Mouse (Mus musculus) spleen, adult 12 weeks (tissue): ENCODE data around the gene Zfp207.
A peak's percentile ranks its signal among the peaks of the same experiment; 100 is the strongest.
"Not testable (repeated sequence)": the region's sequence is repeated elsewhere in the genome, so short reads cannot be mapped to it uniquely, and the experiment has no call there.

Experiments
- DNase-seq: peaks from one replicate; pipeline ENCODE4 v3.0.0; 2022; ENCODE audit warnings: low spot score

The Zfp207 gene

DNA sequence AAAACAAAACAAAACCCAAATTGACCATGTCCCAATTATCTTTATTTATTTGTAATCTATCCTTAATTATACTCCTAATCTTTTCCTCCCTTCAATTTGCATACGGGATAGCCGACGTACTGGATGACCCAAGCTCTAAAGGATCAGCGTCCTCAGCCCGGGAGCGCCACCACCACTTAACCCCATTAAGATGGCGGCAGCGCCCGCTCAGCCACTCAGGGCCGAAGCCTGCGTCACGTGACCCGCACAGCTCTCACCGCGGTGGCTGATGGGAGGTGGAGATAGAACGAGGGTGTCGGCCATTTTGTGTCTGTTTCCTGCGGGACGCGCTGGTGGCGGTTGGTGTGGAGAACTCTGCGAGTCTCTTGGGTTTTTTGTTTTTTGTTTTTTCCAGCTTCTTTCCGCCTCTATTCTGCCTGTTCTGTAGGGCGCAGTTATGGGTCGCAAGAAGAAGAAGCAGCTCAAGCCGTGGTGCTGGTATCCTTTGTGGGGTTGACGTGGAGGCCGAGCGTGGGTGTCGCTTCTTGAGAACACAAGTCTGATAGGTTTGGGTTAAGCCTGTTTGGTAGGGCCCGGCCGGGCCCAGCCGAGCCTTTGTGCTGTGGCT, at the start of gene Zfp207:
Gene Zfp207, plus strand, starts transcription at position 261 of the 607 bp plus-strand sequence.
- peak; percentile 94 for DNase-seq

DNA sequence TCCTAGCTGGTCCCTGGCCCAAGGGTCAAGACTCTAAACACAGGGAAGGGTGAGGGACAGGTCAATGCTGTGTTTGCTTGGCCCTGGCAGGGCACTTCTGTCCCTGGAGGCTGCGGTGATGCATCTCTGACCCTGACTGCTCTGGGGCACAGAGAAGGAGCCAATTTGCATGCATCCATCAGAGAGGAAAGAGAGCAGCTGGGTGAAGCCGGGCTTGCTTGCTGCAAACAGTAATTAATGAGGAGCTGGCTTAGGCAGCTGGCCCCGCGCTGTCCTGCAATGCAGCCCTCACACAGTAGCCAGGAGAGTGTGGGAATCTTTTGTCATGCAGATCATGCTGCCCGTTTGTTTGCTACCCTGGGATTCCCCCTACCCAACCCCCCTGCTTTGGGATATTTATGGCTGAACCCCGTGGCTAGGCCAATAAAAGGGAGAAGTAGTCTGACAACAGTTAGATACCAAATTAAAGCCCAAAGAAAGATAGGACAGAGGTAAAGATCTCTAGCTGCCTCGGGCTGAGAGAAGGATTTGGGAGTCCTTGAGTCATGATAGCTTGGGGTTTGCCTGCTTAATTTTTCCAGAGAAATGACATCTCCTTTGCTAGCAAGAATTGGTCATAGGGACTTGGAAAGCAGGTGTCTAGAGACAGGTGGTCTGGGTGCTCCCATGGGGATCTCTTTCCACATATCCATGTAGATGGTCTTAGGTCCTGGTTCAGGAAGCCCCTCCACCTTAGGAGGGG, 47.3 kb upstream of the Zfp207 start:
- DNase-seq = no peak

DNA sequence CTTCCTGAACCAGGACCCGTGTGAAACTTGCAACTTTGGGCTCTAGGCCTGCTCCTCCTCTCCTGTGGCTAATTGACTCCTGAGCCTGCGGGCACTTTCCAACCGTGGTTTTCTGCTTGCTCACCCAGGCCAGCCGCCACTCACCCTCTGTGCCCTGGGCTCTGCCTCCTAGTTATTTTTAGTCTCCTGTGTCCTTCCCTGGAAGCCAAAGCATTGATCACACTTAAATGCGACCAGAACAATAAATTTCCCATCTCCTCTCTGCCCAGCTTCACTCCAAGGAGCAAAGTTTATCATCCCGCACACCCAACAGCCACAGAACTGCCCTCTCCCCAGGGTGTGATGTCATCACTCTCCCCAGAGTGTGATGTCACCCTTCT, 46.7 kb upstream of the Zfp207 start:
- no peak for DNase-seq

DNA sequence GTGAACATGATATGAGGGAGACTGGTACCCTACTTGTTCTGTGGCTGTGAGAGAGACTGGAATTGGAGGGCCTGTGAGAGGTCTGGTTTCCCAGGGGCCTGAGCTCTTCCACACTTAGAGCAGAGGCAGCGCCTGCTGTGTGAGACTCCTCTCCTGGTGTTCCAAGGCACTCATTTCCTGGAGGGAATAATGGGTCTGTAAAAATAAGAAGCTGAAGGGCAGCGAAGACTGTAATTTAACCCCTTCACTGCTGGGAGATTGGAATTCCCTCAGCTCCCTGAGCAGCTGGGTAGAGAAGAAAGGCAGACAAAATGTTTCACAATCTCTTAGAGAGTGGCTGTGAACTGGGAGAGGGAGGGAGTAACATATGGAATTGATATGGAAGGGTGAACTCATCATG, 40.6 kb upstream of the Zfp207 start:
- no peak for DNase-seq

DNA sequence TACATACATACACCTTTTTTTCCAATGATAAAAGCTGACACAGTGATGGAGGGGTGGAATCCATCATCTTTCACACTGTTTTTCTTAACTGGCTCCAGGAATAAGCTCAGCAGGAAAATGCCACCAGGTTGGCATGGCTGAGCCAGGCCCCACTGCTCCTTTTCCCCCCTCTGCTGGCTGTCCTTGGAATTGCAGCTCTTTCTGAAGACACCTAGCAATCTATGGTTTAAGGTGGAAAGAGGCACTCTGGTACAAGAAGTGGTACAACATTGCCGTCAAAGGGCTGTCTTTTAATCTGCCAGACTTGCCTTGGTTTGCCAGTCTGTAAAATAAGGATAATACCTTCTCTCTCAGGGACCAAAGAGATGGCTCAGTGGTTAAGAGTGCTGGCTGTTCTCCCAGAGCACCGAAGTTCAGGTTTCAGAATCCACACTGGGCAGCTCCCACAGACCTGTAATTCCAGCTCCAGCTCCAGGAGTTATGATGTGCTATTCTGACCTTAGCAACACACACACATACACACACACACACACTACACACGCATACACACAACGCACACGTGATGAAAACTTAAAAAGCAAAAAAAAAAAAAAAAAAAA, 31.1 kb upstream of the Zfp207 start:
- DNase-seq = peak; percentile 67

DNA sequence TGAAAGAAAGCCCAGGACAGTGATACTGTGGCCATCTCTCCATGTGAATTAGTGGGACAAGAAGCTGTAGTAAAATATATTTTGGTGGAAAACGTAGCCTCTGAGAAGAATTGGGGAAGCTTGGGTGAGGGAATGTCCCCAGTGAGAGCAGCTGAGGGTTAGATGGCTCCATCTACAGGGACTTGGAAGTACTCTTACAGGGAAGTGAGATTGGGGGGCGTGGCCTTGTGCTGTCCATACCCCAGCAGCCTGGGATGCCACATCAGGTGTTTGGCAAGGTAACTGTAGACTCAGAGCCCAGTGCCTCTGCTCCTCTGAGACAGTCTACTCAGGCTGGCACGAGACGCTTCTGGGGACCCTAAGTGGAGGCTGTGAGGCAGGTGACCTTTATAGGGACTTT, 28.2 kb upstream of the Zfp207 start:
- no peak for DNase-seq

DNA sequence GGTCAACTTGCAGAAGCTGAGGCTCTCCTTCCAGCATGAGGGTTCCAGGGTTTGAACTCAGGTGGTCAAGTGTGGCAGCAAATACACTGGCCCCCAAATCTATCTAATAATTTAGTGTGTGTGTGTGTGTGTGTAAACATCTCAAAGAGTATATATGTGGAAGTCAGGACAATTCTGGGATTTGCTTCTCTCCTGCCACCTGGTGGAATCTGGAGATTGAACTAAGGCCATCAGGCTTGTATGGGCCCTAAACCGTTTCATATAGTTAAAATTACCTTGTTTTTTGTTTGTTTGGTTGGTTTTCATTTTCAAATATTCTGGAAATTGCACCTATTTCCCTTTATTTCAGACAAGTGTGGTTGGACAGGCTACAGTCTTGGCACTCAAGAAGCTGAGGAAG, 14.1 kb upstream of the Zfp207 start:
- no peak for DNase-seq

DNA sequence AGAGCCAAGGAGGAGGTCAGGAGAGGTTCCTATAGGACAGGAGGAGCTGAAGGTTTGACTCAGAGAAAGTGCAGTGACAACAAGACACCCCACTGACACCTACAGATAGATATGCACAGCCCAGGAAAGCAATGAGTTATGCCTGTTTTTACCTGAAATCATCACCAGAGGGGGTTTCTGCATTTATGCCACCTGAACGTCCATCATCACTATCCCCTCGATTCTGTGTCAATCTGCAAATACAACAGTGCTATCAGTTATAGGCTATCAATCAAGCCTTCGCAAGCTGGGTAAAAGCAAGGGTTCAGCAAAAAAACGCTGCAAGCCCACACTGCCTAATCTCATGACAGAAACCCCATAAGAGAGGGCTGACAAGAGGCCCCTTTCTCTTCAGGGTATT, 6.4 kb upstream of the Zfp207 start:
- DNase-seq = no peak

DNA sequence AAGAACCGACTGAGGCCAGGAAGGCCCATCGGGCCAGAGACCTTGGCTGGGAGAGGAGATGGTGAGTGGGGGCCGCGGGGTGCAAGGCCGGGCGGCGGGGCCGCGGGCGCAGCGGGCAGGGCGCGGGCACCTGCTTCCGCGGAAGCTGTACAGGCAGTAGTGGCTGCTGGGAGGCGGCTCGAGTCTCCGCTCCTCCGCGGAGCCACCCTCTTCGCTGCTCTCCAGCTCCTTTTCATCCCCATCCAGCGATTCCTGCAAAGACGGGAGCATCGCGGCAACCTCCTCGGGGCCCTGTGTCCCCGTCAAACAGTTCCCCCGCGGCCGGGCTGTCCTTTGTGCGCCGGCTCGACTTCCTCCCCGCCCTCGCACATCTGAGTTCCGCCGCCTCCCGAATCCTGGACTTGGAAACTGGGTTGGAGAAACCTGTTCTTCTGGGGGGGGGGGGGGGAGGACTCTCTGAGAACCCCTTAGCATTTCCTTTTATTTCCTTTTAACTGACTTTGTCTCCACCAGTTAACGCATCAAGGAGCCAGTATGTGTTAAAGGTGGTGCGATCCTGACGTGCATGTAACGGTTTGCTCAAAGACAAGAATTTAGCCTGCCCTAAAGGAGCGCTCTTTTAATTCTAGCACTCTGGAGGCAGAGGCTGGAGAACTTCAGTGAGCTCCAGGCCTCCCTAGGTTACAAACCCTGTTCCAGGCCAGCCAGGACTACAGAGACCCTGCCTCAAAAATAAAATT, 5.2 kb upstream of the Zfp207 start, which contains the start of gene 5730455P16Rik:
Gene 5730455P16Rik, minus strand, starts transcription at position 323 of the 740 bp plus-strand sequence.
- peak; percentile 63 for DNase-seq

DNA sequence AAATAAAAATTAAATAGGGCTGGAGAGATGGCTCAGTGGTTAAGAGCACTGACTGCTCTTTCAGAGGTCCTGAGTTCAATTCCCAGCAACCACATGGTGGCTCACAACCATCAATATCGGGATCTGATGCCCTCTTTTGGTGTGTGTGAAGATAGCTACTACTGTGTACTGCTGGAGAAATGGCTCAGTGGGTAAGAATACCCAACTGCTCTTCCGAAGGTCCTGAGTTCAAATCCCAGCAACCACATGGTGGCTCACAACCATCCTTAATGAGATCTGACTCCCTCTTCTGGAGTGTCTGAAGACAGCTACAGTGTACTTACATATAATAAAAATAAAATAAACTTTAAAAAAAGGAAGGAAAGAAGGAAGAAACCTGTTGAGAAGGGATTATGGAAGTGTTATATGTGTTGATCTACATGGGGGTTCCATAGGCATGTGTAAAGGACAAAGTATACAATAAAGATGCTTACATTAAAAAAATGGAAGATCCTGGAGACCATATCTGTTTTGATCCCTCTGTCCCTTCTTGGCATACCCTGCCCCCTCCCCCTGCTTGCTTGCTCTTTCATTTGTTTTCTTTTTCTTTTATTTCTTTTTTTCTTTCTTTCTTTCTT, 4.5 kb upstream of the Zfp207 start:
- DNase-seq = not testable (repeated sequence)

DNA sequence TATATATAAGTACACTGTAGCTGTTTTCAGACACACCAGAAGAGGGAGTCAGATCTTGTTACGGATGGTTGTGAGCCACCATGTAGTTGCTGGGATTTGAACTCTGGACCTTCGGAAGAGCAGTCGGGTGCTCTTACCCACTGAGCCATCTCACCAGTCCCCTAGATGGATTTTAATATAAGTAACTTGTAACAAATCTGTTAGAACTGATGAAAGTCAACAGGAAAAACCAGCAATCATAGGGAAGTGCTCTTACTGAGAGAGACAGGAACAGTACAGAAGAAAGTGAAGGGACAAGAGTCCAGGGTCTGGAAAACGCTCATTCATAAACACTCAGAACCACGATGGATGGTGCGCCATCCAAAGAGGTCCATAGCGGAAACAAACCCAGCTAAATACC, 3.9 kb upstream of the Zfp207 start:
- not testable (repeated sequence) for DNase-seq

DNA sequence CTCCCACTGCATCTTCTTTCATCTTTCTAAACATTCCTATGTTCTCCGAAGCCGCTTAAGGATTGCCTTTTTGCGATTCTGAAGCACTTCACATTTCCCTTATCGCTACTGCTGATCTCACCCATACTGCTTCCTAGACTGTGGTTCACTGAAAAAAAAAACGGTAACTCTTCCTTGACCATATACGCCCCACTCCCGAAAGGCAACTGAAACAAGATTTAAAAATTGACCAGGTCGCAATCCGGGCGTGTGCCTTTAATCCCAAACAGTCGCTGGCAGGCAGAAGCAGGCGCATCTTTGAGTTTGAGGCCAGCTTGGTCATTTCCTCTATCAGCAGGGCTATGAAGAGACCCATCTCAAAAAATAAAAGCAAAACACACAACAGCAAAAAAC, 457 bp upstream of the Zfp207 start:
- peak; percentile 37 for DNase-seq

DNA sequence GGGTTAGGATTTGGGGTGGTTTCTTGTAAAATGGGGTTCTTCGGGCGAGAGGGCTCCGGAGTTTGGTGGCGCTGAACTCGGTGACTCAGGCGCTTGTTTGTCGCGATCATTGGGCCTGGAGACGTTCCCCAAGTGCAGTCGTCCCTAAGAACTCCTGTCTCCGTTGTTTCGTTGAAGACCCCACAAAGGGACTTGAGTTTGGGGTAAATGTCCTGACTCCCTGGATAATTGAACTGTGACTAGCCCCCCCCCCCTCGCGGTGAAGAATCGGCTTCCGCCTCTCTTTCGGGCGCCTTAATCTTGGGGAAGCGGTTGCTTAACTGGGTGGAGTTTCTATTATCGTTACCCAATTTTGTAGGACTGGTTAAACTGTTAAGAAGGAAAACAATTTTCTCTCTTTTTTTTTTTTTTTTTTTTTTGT, 557 bp downstream of the Zfp207 start:
- DNase-seq = no peak

DNA sequence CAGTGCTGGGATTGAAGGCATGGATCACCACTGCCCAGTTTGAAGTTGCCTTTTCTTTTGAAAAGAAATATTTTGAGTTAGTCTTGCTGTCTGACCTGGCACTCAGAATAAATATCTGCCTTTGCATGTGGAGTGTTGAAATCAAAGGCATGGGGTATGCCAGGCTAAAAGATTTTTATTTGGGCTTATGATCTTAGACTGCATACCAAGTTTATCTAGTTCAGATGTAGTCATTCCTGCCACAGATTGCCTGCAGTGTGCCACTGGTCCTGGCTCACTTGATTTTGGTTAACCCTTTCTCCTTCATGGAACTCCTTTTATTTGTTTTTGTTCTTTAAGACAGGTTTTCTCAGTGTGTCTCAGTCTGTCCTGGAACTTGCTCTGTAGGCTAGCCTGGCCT, 1.4 kb downstream of the Zfp207 start:
- DNase-seq = no peak

DNA sequence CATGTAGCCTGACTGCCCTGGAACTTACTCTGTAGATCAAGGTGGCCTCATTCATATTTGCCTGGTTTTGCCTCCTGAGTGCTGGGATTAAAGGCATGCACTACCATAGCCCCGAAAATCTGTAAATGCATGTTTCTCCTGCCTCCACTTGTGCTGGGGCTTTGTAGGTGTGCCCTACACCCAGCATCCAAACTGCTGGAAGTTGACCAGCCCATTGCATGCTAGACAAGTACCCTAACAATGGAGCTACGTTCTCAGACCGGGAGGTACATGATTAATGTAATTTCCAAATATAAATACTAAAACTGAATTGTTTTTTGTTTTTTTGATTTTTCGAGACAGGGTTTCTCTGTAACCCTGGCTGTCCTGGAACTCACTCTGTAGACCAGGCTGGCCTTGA, 2.0 kb downstream of the Zfp207 start:
- DNase-seq = no peak

DNA sequence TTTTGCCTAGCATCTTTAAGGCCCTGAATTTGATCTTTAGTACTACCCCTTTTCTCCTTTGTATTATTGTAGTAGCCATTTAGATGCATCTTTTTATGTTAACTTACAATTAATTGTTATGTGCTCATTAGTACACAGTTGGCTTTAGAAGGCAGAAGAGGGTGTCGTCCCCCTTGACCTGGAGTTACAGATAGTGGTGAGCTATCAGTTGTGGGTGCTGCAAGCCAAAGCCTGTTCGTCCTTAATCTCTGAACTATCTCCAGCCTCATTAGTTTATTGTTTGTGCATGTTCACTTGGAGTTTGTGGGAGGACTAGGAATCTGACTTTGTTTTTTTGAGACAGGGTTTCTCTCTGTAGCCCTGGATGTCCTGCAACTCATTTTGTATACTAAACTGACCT, 3.7 kb downstream of the Zfp207 start:
- DNase-seq = no peak

DNA sequence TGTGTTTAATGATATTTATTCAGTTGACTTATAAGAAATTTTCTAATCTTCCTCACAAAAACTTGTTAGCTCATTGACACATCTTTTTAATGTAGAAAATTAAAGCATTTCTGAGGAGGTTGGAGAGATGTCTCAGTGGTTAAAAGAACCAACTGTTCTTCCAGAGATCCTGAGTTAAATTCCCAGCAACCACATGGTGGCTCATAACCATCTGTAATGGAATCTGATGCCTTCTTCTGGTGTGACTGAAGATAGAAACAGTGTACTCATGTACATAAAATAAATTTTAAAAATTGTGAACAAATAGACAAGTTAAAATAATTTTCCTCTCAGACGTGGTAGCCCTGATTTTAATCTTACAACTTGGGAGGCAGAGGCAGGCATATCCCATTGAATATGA, 6.8 kb downstream of the Zfp207 start:
- no peak for DNase-seq

DNA sequence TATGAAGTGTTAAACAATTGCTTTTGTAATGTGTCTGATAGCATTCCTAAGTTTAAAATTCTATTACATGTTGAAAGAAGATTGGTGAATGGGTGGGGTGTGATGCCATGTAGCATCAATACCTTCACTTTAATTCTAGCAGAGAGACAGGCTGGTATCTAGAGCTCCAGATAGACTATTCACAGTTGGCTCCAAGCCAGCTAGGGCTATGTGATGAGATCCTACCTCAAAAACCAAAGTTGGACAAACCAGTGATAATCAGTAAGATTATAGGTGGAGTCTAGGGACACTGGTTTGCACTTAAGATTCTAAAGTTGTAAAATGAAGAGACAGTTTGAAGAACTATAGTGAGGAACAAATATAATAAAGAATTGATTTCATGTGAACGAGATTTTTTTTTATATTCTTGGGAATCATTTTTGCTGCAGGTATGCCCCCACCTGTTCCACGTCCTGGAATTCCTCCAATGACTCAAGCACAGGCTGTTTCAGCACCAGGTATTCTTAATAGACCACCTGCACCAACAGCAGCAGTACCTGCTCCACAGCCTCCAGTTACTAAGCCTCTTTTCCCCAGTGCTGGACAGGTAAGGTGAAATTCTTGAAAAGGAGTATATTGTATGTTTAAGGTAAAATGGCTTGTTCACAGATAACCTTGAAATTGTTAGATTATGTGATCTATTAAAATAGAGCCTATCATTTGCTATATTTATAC, 8.5 kb downstream of the Zfp207 start:
- DNase-seq = no peak

DNA sequence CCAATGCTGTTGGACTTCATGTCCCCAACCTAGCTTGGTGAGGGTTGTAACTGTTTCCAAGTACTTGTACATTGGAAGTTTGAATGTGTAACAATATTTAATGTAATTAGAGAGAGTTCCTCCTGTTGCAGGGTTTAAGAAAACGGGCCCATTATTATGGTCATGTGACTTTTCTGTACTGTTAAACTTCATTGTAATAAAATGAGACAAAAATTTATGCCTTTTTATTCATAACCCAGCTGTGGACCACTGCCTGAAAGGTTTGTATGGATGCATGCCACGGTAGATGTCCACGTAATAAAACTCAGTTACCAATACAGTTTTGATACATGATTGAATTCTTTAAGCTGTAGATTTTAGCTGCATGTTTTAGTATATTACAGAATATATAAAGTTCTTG, 12.9 kb downstream of the Zfp207 start:
- DNase-seq = no peak

DNA sequence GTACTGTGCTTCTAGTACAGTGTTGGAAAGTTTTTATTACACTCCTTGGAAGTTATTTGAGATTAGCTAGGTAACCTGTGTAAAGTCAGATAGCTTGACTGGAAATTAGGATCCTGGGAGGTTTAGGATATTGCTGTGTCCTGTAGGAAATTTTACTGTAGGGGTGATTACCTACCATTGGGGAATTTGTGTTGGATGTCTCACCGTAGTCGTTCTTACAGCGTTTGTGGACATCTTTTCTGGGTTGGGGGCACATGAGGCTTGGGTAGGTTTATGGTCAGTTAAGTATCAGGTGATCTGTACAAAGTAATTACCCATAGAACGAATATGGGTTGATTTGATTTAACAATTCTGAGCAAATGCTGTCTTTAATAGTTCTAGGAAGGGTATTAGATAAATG, 13.5 kb downstream of the Zfp207 start:
- DNase-seq = no peak

DNA sequence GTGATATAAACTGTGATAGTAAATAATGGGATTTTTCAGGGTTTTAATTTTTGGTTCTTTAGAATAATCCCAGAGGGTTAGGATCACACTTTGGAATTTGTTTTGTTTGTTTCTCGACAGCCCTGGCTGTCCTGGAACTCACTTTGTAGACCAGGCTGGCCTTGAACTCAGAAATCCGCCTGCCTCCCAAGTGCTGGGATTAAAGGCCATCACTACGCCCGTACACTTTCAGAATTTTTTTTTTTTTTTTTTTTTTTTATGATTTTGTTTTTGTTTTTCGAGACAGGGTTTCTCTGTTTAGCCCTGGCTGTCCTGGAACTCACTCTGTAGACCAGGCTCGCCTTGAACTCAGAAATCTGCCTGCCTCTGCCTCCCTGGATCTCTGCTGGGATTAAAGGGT, 24.8 kb downstream of the Zfp207 start:
- not testable (repeated sequence) for DNase-seq

DNA sequence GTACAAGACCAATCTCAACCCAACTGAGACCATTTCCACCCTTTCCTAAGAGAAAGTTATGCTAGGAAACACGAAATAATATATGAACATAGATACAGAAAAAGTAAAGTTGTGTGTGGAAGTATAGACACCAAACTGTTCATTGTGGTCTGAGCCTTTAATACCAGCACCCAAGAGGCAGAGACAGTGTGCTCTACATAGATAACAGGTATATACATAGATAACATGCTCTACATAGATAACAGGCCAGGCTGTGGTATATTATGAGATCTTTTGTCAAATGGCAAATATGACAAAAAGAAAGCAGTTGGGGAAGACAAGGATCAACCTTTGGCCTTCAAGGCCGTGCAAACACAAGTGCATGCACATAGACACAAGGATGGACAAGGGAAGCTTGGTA, 27.3 kb downstream of the Zfp207 start:
- no peak for DNase-seq
